18 mouse cellular contexts compared by ENCODE assay signal in the genomic region with DNA sequence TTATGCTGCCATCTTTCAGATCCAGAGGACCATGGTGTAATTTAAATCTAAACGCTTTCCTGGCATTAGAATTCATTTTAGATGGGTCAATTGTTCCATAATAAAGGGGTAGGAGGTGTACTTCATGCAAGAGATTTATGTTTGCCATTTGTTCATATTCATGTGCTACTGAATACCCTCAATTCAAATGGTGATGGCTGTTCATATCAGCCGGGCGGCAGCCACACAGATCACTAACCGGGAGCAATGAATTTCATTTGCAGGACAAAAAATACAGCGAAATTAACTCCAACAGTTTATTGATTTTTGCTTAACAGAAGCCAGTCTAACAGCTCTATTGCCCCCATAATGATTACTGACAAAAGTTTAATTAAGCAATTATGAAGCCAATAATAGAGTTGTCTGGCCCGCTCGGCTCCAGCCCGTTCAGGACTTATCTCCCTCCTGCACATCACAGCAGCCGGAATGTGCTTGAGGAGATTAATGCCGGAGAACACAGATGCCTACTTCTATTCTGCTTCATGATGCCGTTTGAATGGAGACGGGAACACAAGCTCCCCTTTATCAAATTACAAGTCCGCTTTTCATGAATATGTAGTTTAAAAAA.
A peak's percentile ranks its signal among the peaks of the same experiment; 100 is the strongest.
DNase-seq lines count a peak whose midpoint lies in the region; ATAC-seq lines count a peak whose summit lies in the region.
"Had no signal": no experiment of that assay in that cellular context is flagged by ENCODE, and none has a peak within 500 bp of the region (broad histone marks: within the 10 kb centered on the region; RNA-seq: fewer than 3 reads in every experiment).

No protein-coding gene starts in this region.

- H3K27ac ChIP-seq in hindbrain, embryonic 13.5 days: peak overlapping the region; percentile 23; the same call in 1 of the 2 replicates
- peak overlapping the region; percentile 55; the same call in 1 of the 2 replicates for H3K27ac ChIP-seq in midbrain, embryonic 13.5 days
- H3K27ac ChIP-seq: embryonic facial prominence, embryonic 15.5 days; intestine, embryonic 15.5 days; liver, embryonic 13.5 days had no signal

- H3K9me3 ChIP-seq in hindbrain, embryonic 13.5 days: no peaks in the 10 kb centered on the region
- no peaks in the 10 kb centered on the region for H3K9me3 ChIP-seq in midbrain, embryonic 13.5 days
- H3K9me3 ChIP-seq: embryonic facial prominence, embryonic 15.5 days; intestine, embryonic 15.5 days; liver, embryonic 13.5 days had no signal

- H3K4me2 ChIP-seq in hindbrain, embryonic 13.5 days: peak overlapping the region; percentile 37
- H3K4me2 ChIP-seq in midbrain, embryonic 13.5 days (replicated peaks): peak overlapping the region; percentile 43
- H3K4me2 ChIP-seq: embryonic facial prominence, embryonic 15.5 days; intestine, embryonic 15.5 days; liver, embryonic 13.5 days had no signal

- no peak overlapping the region for H3K4me3 ChIP-seq in hindbrain, embryonic 13.5 days
- H3K4me3 ChIP-seq in midbrain, embryonic 13.5 days (replicated peaks): peak overlapping the region; percentile 18; the same call in 1 of the 2 replicates
- H3K4me3 ChIP-seq: embryonic facial prominence, embryonic 15.5 days; intestine, embryonic 15.5 days; liver, embryonic 13.5 days had no signal

- H3K4me1 ChIP-seq in hindbrain, embryonic 13.5 days (replicated peaks): peaks cover 50% of the 10 kb centered on the region
- peaks cover 72% of the 10 kb centered on the region for H3K4me1 ChIP-seq in midbrain, embryonic 13.5 days (replicated peaks)
- H3K4me1 ChIP-seq: embryonic facial prominence, embryonic 15.5 days; liver, embryonic 13.5 days had no signal

- 13% methylated on average over 13 of the region's 13 CpGs for WGBS in hindbrain, embryonic 13.5 days
- WGBS in midbrain, embryonic 13.5 days: 4% methylated on average over 13 of the region's 13 CpGs

- peak; percentile 34 for DNase-seq in heart, adult 11 months
- no peak for DNase-seq in heart, postnatal 10 days
- DNase-seq in retina, embryonic 14.5 days (ENCODE audit: low spot score): peak; percentile 51
- no peak for DNase-seq in MN1 (ENCODE audit: low spot score)
- DNase-seq in right cerebral cortex, adult 18-20 months: no peak
- no peak for DNase-seq in lung, adult 18-20 months
- DNase-seq: cerebellum, adult 11-12 months; gastrocnemius, postnatal 10 days; heart, postnatal 14 days; kidney, postnatal 14 days; liver, embryonic 13.5 days; lung, postnatal 10 days; thymus, adult 18-20 months had no signal

- intact Hi-C loops in heart, postnatal 10 days (cut with DNase I): no loop called here

- H3K9ac ChIP-seq in hindbrain, embryonic 13.5 days: no peak overlapping the region
- peak overlapping the region; percentile 28; the same call in 1 of the 2 replicates for H3K9ac ChIP-seq in midbrain, embryonic 13.5 days (replicated peaks)
- H3K9ac ChIP-seq: embryonic facial prominence, embryonic 15.5 days; intestine, embryonic 15.5 days; liver, embryonic 13.5 days had no signal

- ATAC-seq in hindbrain, embryonic 13.5 days (ENCODE audit: low FRiP score): peak; percentile 75
- ATAC-seq in midbrain, embryonic 13.5 days: peak; percentile 87
- ATAC-seq: intestine, embryonic 15.5 days; Patski had no signal

- H3K36me3 ChIP-seq in hindbrain, embryonic 13.5 days: no peaks in the 10 kb centered on the region
- no peaks in the 10 kb centered on the region for H3K36me3 ChIP-seq in midbrain, embryonic 13.5 days
- H3K36me3 ChIP-seq: embryonic facial prominence, embryonic 15.5 days; intestine, embryonic 15.5 days; liver, embryonic 13.5 days had no signal

- peaks cover 58% of the 10 kb centered on the region for H3K27me3 ChIP-seq in hindbrain, embryonic 13.5 days
- peaks cover 71% of the 10 kb centered on the region for H3K27me3 ChIP-seq in midbrain, embryonic 13.5 days
- H3K27me3 ChIP-seq: liver, embryonic 13.5 days; Patski had no signal

Comparison
In these comparisons a context has a peak if more than half of its experiments do, and no peak if none do; other contexts are left out.
1. DNase-seq: peak in heart, adult 11 months (single experiment) and retina, embryonic 14.5 days (single experiment); none in heart, postnatal 10 days (0 of 2), MN1 (single experiment), right cerebral cortex, adult 18-20 months (single experiment) and lung, adult 18-20 months (0 of 2).